Mouse (Mus musculus) G1E (cell line): ENCODE results near the gene Zfp518b. TPM values are rescaled to one million over a fixed set of nuclear protein-coding genes. Genes with fewer than 3 reads are reported as not detected.

Source experiments
- ATAC-seq: 2 replicates; pipeline ENCODE4 v1.8.0; 2016; ENCODE audit warnings: mild to moderate bottlenecking; ENCODE audit not compliant: insufficient number of reproducible peaks, poor library complexity, low FRiP score, severe bottlenecking; ENCODE audit errors: extremely low read depth
- DNase-seq: peaks from one replicate; pipeline ENCODE4 v3.0.0; 2012; ENCODE audit warnings: low spot score
- H3K27me3 ChIP-seq: 2 replicates; pipeline ENCODE4 v1.6.1; 2012; ENCODE audit warnings: mild to moderate bottlenecking, low read length, inconsistent platforms; ENCODE audit not compliant: insufficient read depth
- H3K36me3 ChIP-seq: replicated peaks from 2 replicates; pipeline ENCODE3; 2012; ENCODE audit warnings: mild to moderate bottlenecking, inconsistent platforms
- H3K4me1 ChIP-seq: 2 replicates; pipeline ENCODE4 v1.6.1; 2012; ENCODE audit warnings: low read depth, low read length, inconsistent platforms, mixed read lengths; ENCODE audit not compliant: insufficient read depth
- H3K4me3 ChIP-seq: 2 replicates; pipeline ENCODE4 v1.5.1; 2012; ENCODE audit warnings: low read depth, mild to moderate bottlenecking, inconsistent platforms, low read length, moderate library complexity, mixed read lengths
- H3K9me3 ChIP-seq: replicated peaks from 2 replicates; pipeline ENCODE4 v1.6.1; 2012; ENCODE audit warnings: inconsistent platforms
- CTCF ChIP-seq: IDR thresholded peaks from 2 replicates; pipeline ENCODE4 v1.5.1; 2012; ENCODE audit warnings: low read depth, low read length, inconsistent platforms, mixed read lengths
- GATA1 ChIP-seq: IDR thresholded peaks from 2 replicates; pipeline ENCODE4 v1.6.1; 2012; ENCODE audit warnings: borderline replicate concordance, low read length, inconsistent platforms, mixed read lengths
- GATA2 ChIP-seq: IDR thresholded peaks from 2 replicates; pipeline ENCODE4 v1.6.1; 2012; ENCODE audit warnings: low read depth, low read length, inconsistent platforms, borderline replicate concordance
- POLR2AphosphoS5 ChIP-seq: IDR thresholded peaks from 2 replicates; pipeline ENCODE4 v1.6.1; 2012; ENCODE audit warnings: low read depth, low read length, inconsistent platforms; ENCODE audit not compliant: insufficient replicate concordance
- TAL1 ChIP-seq: conservative IDR thresholded peaks from 2 replicates; pipeline ENCODE4 v1.6.1; 2012; ENCODE audit warnings: low read depth, low read length, inconsistent platforms, mixed read lengths
- polyA plus RNA-seq: library from polyadenylated mRNA; stranded (reverse); fragments of >175 nt; gene quantifications from 2 replicates; pipeline ENCODE4 v1.2.3, GENCODE M21; 2012
- total RNA-seq, 2 experiments: library from RNA; stranded (forward) in 1 of 2; stranded (reverse) in 1 of 2; fragments of 200-1000 nt in 1 of 2; fragments of >200 nt in 1 of 2; fragmentation: Nextera tagmentation in 1 of 2; gene quantifications; 2 replicates each; pipeline ENCODE4 v1.2.3; 2014 to 2017

The Zfp518b gene
- total and polyA plus RNA-seq, 3 experiments = 0.16 TPM; not detected in 2

DNA sequence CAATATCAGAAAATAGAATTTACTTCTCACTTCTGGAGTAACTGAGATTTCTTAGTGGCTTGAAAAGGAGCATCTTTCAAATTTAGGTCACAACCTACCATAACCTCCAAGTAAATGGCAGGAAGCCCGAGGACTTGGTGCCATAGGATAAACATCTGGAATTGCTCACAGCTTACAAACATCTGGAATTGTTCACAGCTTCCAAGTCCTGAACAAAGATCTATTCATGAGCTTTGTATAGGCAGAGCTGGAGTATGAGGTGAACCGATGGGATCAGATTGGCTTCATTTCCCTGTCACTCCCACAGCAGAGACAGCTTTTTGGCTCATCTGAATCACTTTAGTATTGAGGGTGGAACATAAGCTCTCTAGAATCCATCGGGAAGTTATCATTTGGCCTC is 65.7 kb downstream of the Zfp518b start:
- Histone ChIP-seq H3K4me3 (no peak overlapping the region), H3K9me3 (no peaks in the 10 kb centered on the region), H3K27me3 (peaks cover under 1% of the 10 kb centered on the region), H3K4me1 (no peaks in the 10 kb centered on the region), H3K36me3 (no peaks in the 10 kb centered on the region)
- ATAC-seq (no peak), DNase-seq (no peak)
- no peak for TF ChIP-seq GATA2
- TF ChIP-seq TAL1 = no peak
- no peak for TF ChIP-seq GATA1
- TF ChIP-seq POLR2AphosphoS5 = no peak
- TF ChIP-seq CTCF = no peak

Other genes with a start within 250 kb of the Zfp518b start
- gene Slc2a9, start 181.7 kb downstream of the Zfp518b start, total RNA-seq (2014; fragmentation: Nextera tagmentation) = 3.5 and 3.7 TPM in 2 replicates
- gene Slc2a9, start 181.7 kb downstream of the Zfp518b start, total RNA-seq (2017) = 4.2 and 5.3 TPM in 2 replicates
- 0.15 and 0.50 TPM in 2 replicates for gene Slc2a9, start 181.7 kb downstream of the Zfp518b start, polyA plus RNA-seq
- gene Wdr1, start 121.6 kb downstream of the Zfp518b start, total RNA-seq (2014; fragmentation: Nextera tagmentation) = 105 and 107 TPM in 2 replicates
- 153 and 158 TPM in 2 replicates for gene Wdr1, start 121.6 kb downstream of the Zfp518b start, total RNA-seq (2017)
- 104 and 121 TPM in 2 replicates for gene Wdr1, start 121.6 kb downstream of the Zfp518b start, polyA plus RNA-seq
- gene Clnk, start 192.0 kb upstream of the Zfp518b start, total RNA-seq (2014; fragmentation: Nextera tagmentation) = not detected in 2 replicates
- not detected in 2 replicates for gene Clnk, start 192.0 kb upstream of the Zfp518b start, total RNA-seq (2017)
- not detected in 2 replicates for gene Clnk, start 192.0 kb upstream of the Zfp518b start, polyA plus RNA-seq